Mouse (Mus musculus): ENCODE data around the gene Spata31d1d. TPM values are rescaled to one million over a fixed set of nuclear protein-coding genes. Genes with fewer than 3 reads are reported as not detected.

Gene Spata31d1d
- not detected for polyA plus RNA-seq (2012; fragmentation: generic; extraction: Trizol)

GRCm38 (mm10) chr13:59731652-59732051, at the start of gene Spata31d1d:
Spata31d1d (minus strand) TSS chr13:59731752.

GRCm38 (mm10) chr13:59769296-59770163, 38.0 kb upstream of the Spata31d1d start, which contains the start of gene Isca1:
Isca1 (minus strand) TSS chr13:59769810.

GRCm38 (mm10) chr13:59746711-59747110, 15.2 kb upstream of the Spata31d1d start, which contains the start of gene 1700014D04Rik:
1700014D04Rik (minus strand) TSS chr13:59746752.

GRCm38 (mm10) chr13:59711984-59712383, 19.6 kb downstream of the Spata31d1d start, which contains the start of gene Spata31d1b:
Spata31d1b (plus strand) TSS chr13:59712284.

GRCm38 (mm10) chr13:59710230-59710629, 21.3 kb downstream of the Spata31d1d start, which contains the start of gene Spata31d1a:
Spata31d1a (minus strand) TSS chr13:59710330.

GRCm38 (mm10) chr13:59694008-59694407, 37.5 kb downstream of the Spata31d1d start, which contains the start of gene 4921517D22Rik:
4921517D22Rik (minus strand) TSS chr13:59694108.

Other genes with a start within 250 kb of the Spata31d1d start
- gene Agtpbp1, start 146.5 kb downstream of the Spata31d1d start, polyA plus RNA-seq (2012; fragmentation: generic; extraction: Trizol): 1 to 10 TPM; 2.6 to 8.4 TPM
- gene Naa35, start 146.5 kb downstream of the Spata31d1d start, polyA plus RNA-seq (2012; fragmentation: generic; extraction: Trizol): 10 to 100 TPM; 12.8 to 51.3 TPM
- 1 to 10 TPM in 1 of 2 experiments, under 1 TPM in 1; 0.20 to 4.2 TPM for gene Golm1, start 55.9 kb downstream of the Spata31d1d start, polyA plus RNA-seq (2012; fragmentation: generic; extraction: Trizol)
- gene 4921517D22Rik, start 37.6 kb downstream of the Spata31d1d start, polyA plus RNA-seq (2012; fragmentation: generic; extraction: Trizol): not detected
- not detected for gene Spata31d1a, start 21.4 kb downstream of the Spata31d1d start, polyA plus RNA-seq (2012; fragmentation: generic; extraction: Trizol)
- under 1 TPM in 1 of 2 experiments, not detected in 1; 0.01 TPM for gene Spata31d1b, start 19.5 kb downstream of the Spata31d1d start, polyA plus RNA-seq (2012; fragmentation: generic; extraction: Trizol)
- gene 1700014D04Rik, start 15.0 kb upstream of the Spata31d1d start, polyA plus RNA-seq (2012; fragmentation: generic; extraction: Trizol): not detected
- 10 to 100 TPM; 10.1 to 52.7 TPM for gene Isca1, start 38.1 kb upstream of the Spata31d1d start, polyA plus RNA-seq (2012; fragmentation: generic; extraction: Trizol)
- gene Gm49354, start 50.5 kb upstream of the Spata31d1d start, polyA plus RNA-seq (2012; fragmentation: generic; extraction: Trizol): not detected
- 10 to 100 TPM in 1 of 2 experiments, 1 to 10 TPM in 1; 1.1 to 20.1 TPM for gene Tut7, start 91.4 kb upstream of the Spata31d1d start, polyA plus RNA-seq (2012; fragmentation: generic; extraction: Trizol)

Measured in C3H10T1/2 (cell line).